17 mouse cellular contexts compared by ENCODE assay signal in genomic region chr4:81728961-81729360, GRCm38 (mm10).
DNase-seq lines count a peak whose midpoint lies in the region; ATAC-seq and TF ChIP-seq lines count a peak whose summit lies in the region.
"Had no signal": no experiment of that assay in that cellular context is flagged by ENCODE, and none has a peak within 500 bp of the region (broad histone marks: within the 10 kb centered on the region; RNA-seq: fewer than 3 reads in every experiment).

No protein-coding gene starts in this region.

- no peaks in the 10 kb centered on the region for H3K9me3 ChIP-seq in forebrain, embryonic 15.5 days
- no peaks in the 10 kb centered on the region for H3K9me3 ChIP-seq in forebrain, embryonic 11.5 days (ENCODE audit: control insufficient read depth, low read length)
- no peaks in the 10 kb centered on the region for H3K9me3 ChIP-seq in lung, embryonic 15.5 days
- H3K9me3 ChIP-seq in neural tube, embryonic 13.5 days = no peaks in the 10 kb centered on the region
- H3K9me3 ChIP-seq in hindbrain, postnatal 0 days (ENCODE audit: low read length) = no peaks in the 10 kb centered on the region
- H3K9me3 ChIP-seq: embryonic facial prominence, embryonic 13.5 days; liver, embryonic 15.5 days had no signal

- H3K27me3 ChIP-seq in forebrain, embryonic 15.5 days = no peaks in the 10 kb centered on the region
- no peaks in the 10 kb centered on the region for H3K27me3 ChIP-seq in forebrain, embryonic 11.5 days (ENCODE audit: control insufficient read depth, insufficient read depth, low read length)
- H3K27me3 ChIP-seq in lung, embryonic 15.5 days = no peaks in the 10 kb centered on the region
- no peaks in the 10 kb centered on the region for H3K27me3 ChIP-seq in neural tube, embryonic 13.5 days
- no peaks in the 10 kb centered on the region for H3K27me3 ChIP-seq in hindbrain, postnatal 0 days (ENCODE audit: insufficient read depth, low read length)
- H3K27me3 ChIP-seq: embryonic facial prominence, embryonic 13.5 days; liver, embryonic 15.5 days had no signal

- 0 out of 2 replicates have a peak overlapping the region, but pooled peaks have one; percentile 37 for H3K27ac ChIP-seq in forebrain, embryonic 15.5 days (replicated peaks)
- H3K27ac ChIP-seq in forebrain, embryonic 11.5 days (ENCODE audit: low read depth, low read length) = no peak overlapping the region
- peak overlapping the region; percentile 33; the same call in 1 of the 2 replicates for H3K27ac ChIP-seq in lung, embryonic 15.5 days
- peak overlapping the region; percentile 68 for H3K27ac ChIP-seq in neural tube, embryonic 13.5 days (replicated peaks)
- H3K27ac ChIP-seq in hindbrain, postnatal 0 days = 0 out of 2 replicates have a peak overlapping the region, but pooled peaks have one; percentile 36
- H3K27ac ChIP-seq: embryonic facial prominence, embryonic 13.5 days; liver, embryonic 15.5 days had no signal

- WGBS in forebrain, embryonic 15.5 days = 51% methylated on average over 3 of the region's 3 CpGs
- 84% methylated on average over 3 of the region's 3 CpGs for WGBS in forebrain, embryonic 11.5 days
- WGBS in lung, embryonic 15.5 days = 52% methylated on average over 3 of the region's 3 CpGs
- 84% methylated on average over 3 of the region's 3 CpGs for WGBS in neural tube, embryonic 13.5 days
- whole genome bisulfite sequencing in hindbrain, postnatal 0 days = 45% methylated on average over 3 of the region's 3 CpGs

- H3K36me3 ChIP-seq in forebrain, embryonic 15.5 days = no peaks in the 10 kb centered on the region
- no peaks in the 10 kb centered on the region for H3K36me3 ChIP-seq in forebrain, embryonic 11.5 days (ENCODE audit: control insufficient read depth, insufficient read depth, low read length)
- H3K36me3 ChIP-seq in lung, embryonic 15.5 days = no peaks in the 10 kb centered on the region
- no peaks in the 10 kb centered on the region for H3K36me3 ChIP-seq in neural tube, embryonic 13.5 days
- H3K36me3 ChIP-seq in hindbrain, postnatal 0 days (ENCODE audit: insufficient read depth, low read length) = no peaks in the 10 kb centered on the region
- H3K36me3 ChIP-seq: embryonic facial prominence, embryonic 13.5 days; liver, embryonic 15.5 days had no signal

- peaks cover 25% of the 10 kb centered on the region for H3K4me1 ChIP-seq in forebrain, embryonic 15.5 days
- H3K4me1 ChIP-seq in forebrain, embryonic 11.5 days (replicated peaks; ENCODE audit: control insufficient read depth, insufficient read depth, low read length) = peaks cover 8% of the 10 kb centered on the region; the same call in 1 of the 2 replicates
- peaks cover 19% of the 10 kb centered on the region for H3K4me1 ChIP-seq in lung, embryonic 15.5 days
- peaks cover 25% of the 10 kb centered on the region for H3K4me1 ChIP-seq in neural tube, embryonic 13.5 days (replicated peaks)
- H3K4me1 ChIP-seq in hindbrain, postnatal 0 days (ENCODE audit: insufficient read depth, low read length) = peaks cover 4% of the 10 kb centered on the region; the same call in 1 of the 2 replicates
- H3K4me1 ChIP-seq: liver, embryonic 15.5 days had no signal

- no peak overlapping the region for H3K9ac ChIP-seq in forebrain, embryonic 15.5 days (replicated peaks)
- no peak overlapping the region for H3K9ac ChIP-seq in forebrain, embryonic 11.5 days (ENCODE audit: low read length)
- H3K9ac ChIP-seq in lung, embryonic 15.5 days = no peak overlapping the region
- no peak overlapping the region for H3K9ac ChIP-seq in neural tube, embryonic 13.5 days
- no peak overlapping the region for H3K9ac ChIP-seq in hindbrain, postnatal 0 days (replicated peaks; ENCODE audit: low read length)
- H3K9ac ChIP-seq: embryonic facial prominence, embryonic 13.5 days; liver, embryonic 15.5 days had no signal

- H3K4me3 ChIP-seq in forebrain, embryonic 15.5 days = no peak overlapping the region
- H3K4me3 ChIP-seq in forebrain, embryonic 11.5 days (ENCODE audit: low read depth, low read length) = no peak overlapping the region
- H3K4me3 ChIP-seq in lung, embryonic 15.5 days = no peak overlapping the region
- no peak overlapping the region for H3K4me3 ChIP-seq in neural tube, embryonic 13.5 days
- H3K4me3 ChIP-seq in hindbrain, postnatal 0 days (ENCODE audit: low read length) = no peak overlapping the region
- H3K4me3 ChIP-seq: embryonic facial prominence, embryonic 13.5 days; liver, embryonic 15.5 days had no signal

- ATAC-seq in forebrain, embryonic 15.5 days (replicated peaks) = no peak
- ATAC-seq in forebrain, embryonic 11.5 days (replicated peaks; ENCODE audit: low FRiP score) = no peak
- no peak for ATAC-seq in lung, embryonic 15.5 days (ENCODE audit: borderline replicate concordance, extremely low read depth, low FRiP score, low TSS enrichment)
- ATAC-seq in neural tube, embryonic 13.5 days (ENCODE audit: low read depth) = no peak
- no peak for ATAC-seq in hindbrain, postnatal 0 days
- ATAC-seq: forebrain, embryonic 16.5 days had no signal

- no peak overlapping the region for H3K4me2 ChIP-seq in forebrain, embryonic 15.5 days (replicated peaks)
- no peak overlapping the region for H3K4me2 ChIP-seq in forebrain, embryonic 11.5 days (ENCODE audit: low read depth, low read length, severe bottlenecking)
- H3K4me2 ChIP-seq in lung, embryonic 15.5 days = no peak overlapping the region
- H3K4me2 ChIP-seq in neural tube, embryonic 13.5 days = no peak overlapping the region
- no peak overlapping the region for H3K4me2 ChIP-seq in hindbrain, postnatal 0 days (ENCODE audit: low read depth, low read length)
- H3K4me2 ChIP-seq: embryonic facial prominence, embryonic 13.5 days; liver, embryonic 15.5 days had no signal

- TF ChIP-seq CTCF in hindbrain, postnatal 0 days (IDR thresholded peaks at IDR 0.05; ENCODE audit: low read depth) = no peak

- no peak for DNase-seq in forebrain, embryonic 11.5 days (ENCODE audit: low spot score)
- DNase-seq in lung, postnatal 10 days = no peak
- no peak for DNase-seq in neural tube, embryonic 10.5 days (ENCODE audit: extremely low spot score, low spot score)
- no peak for DNase-seq in hindbrain, postnatal 0 days (ENCODE audit: low spot score)
- DNase-seq: adrenal gland, adult 8-10 months; gastrocnemius, postnatal 36 days; kidney, adult 9 months; kidney, postnatal 25 days; right cerebral cortex, postnatal 14 days; spleen, adult 18-20 months; thymus, postnatal 25 days had no signal
